Mouse (Mus musculus): ENCODE measurements at regions not wholly inside any gene's neighbourhood (a gene's known extent, or its start where the extent isn't known, plus 50 kb on each side); places are given as distances from the start of the nearest gene placed in this dataset.

DNA sequence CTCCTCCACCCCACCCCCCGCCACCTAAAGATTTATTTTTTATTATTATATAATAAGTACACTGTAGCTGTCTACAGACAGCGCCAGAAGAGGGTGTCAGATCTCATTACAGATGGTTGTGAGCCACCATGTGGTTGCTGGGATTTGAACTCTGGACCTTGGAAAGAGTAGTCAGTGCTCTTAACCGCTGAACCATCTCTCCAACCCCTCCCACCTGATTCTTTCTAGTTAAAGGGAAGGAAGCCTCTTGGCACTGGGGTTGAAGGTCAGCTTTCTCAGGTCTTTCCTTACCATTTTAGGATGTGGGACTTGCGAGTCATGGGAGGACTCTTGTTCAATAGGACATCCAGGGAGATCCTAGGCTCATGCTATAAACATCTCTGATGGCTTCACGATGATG lies 54.7 kb downstream of the Hes1 start:
- no peak overlapping the region for H3K4me2 ChIP-seq (replicated peaks)
- no peak overlapping the region for H3K4me3 ChIP-seq
- H3K36me3 ChIP-seq = no peaks in the 10 kb centered on the region
- H3K9me3 ChIP-seq = no peaks in the 10 kb centered on the region
- H3K27ac ChIP-seq = no peak overlapping the region
- H3K4me1 ChIP-seq = peaks cover 55% of the 10 kb centered on the region
- peaks cover 12% of the 10 kb centered on the region for H3K27me3 ChIP-seq
- H3K9ac ChIP-seq = no peak overlapping the region
- 92% methylated on average over 5 of the region's 5 CpGs for WGBS
- ATAC-seq (ENCODE audit: low FRiP score, low read depth) = no peak

DNA sequence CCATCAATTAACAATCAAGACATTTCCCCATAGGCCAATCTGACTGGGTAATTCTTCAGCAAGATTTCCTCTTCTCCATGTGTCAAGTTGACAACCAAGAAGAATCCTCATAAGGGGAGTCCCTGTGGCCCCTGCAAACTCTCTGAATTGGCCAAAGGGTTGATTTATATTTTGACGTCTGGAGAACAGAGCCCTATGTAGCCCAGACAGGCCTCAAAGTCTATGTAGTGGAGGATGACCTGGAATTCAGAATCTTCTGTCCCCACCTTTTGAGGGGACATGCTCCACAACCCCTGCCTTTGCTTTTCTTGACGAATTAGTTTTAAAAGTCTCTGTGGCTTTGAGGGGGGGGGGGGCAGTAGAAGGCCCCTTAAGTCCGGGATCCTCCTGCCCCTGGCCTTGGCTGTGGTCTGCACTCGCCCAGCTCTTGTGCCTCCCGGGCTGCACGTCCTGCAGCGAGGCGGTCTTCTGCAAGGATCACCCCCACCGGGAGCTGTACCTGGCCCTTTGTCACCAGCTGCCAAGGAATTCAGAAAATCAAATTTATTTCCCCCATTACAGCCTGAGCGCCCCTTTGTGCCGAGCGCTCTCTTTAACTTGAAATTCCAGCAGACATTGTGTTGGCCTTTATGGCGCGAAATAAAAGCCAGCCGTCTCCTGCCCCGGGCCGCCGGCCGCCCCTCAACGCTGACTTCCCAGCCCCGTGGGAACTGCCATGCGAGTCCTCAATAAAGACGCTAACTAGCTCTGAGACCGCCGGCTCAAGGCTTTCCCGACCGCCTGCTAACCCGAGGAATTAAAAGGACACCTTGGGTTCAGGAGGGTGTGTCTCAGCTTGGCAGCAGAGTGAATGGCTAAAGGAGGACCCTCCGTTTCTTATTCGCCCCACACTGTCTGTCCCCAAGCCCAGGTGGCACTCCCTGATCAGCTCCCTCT lies 56.4 kb downstream of the Hes1 start:
- peaks cover 44% of the 10 kb centered on the region for H3K4me1 ChIP-seq
- no peak overlapping the region; the same call in 1 of the 2 replicates for H3K27ac ChIP-seq
- no peak; the same call in 1 of the 2 replicates for ATAC-seq (ENCODE audit: low FRiP score, low read depth)
- peak overlapping the region; percentile 15; the same call in 1 of the 2 replicates for H3K4me3 ChIP-seq
- peak overlapping the region; percentile 53; the same call in 1 of the 2 replicates for H3K9ac ChIP-seq
- peaks cover 12% of the 10 kb centered on the region for H3K27me3 ChIP-seq
- H3K36me3 ChIP-seq = no peaks in the 10 kb centered on the region
- no peaks in the 10 kb centered on the region for H3K9me3 ChIP-seq
- 4% methylated on average over 30 of the region's 30 CpGs for WGBS
- H3K4me2 ChIP-seq (replicated peaks) = peak overlapping the region; percentile 57

DNA sequence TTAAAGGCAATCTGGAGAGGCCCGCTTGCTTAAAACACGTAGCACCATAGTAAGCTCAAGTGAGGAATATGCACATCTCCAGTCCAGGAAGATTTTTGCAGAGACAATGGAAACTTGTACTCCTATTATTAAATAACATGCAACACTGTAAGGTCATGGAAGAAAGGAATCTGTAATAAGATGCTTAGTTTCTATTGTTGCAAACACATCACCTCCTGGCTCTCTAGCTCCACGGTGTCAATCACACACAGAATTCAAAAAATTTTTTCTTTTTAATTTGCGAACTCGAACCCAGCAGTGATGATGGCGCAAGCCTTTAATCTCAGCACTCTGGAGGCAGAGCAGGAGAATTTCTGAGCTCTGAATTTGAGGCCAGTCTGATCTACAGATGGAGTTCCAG lies 57.4 kb downstream of the Hes1 start:
- Histone ChIP-seq H3K4me1 (peaks cover 36% of the 10 kb centered on the region), H3K36me3 (no peaks in the 10 kb centered on the region), H3K9me3 (no peaks in the 10 kb centered on the region), H3K27me3 (peaks cover 12% of the 10 kb centered on the region), H3K4me2 (replicated peaks) (no peak overlapping the region), H3K4me3 (no peak overlapping the region), H3K27ac (no peak overlapping the region), H3K9ac (no peak overlapping the region)
- no peak for ATAC-seq (ENCODE audit: low FRiP score, low read depth)
- 71% methylated on average over 6 of the region's 6 CpGs for WGBS

DNA sequence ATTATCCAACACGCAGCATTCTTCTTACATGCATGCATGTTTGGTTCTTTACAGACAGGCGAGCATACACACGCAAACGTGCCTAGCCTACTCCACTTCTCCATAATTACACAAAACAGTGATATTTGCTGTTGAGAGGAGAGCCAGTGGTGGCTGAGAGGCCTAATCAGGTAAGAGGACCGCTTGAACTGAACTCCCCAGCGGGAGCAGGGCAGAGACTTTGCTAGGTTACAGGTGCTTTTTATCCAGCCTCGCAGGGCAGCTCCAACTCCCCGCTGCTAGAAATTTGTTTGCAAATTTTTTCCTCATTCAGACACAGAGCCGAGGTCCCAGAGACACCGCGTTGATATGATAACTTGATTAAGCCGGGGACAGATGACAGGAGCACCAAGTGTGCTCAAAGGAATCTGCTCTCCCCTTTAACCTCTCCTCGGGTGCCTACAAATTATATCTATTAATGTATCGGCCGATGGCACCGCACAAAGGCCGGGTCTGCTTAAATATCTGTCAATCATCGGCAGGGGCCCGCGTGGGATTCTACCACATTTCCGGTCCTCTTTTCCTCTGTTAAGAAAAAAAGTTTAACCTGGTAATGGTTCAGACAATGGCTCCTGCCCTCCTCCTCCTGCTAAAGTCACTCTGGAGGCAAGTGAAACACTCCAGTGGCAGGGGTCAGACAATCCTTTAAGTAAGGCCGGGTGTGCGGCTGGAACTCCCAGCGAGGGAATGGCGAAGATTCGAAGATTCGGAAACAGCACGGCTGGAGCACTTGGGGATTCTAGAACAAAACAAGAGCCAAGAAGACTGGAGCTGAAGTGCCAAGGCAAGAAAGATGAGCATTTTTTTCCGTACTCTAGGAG lies 58.3 kb downstream of the Hes1 start:
- H3K4me3 ChIP-seq = no peak overlapping the region

DNA sequence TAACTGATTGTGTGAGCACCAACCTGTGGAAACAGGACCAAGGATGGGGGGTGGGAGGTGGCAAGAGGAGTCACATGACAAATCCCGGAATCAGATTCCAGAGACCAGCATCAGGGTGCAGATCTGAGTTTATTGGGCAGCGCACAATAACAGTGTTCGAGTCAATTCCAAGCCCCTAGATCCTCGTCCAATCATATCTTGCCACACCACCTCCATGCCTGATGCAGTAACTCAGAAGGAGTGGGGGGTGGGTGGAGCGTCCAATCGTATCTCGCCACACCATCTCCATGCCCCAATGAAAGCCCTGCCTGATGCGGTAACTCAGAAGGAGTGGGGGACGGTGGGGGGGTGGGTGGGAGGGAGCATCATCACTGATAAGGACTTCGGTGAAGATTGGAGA lies 62.8 kb downstream of the Hes1 start:
- no peaks in the 10 kb centered on the region for H3K36me3 ChIP-seq
- H3K4me2 ChIP-seq (replicated peaks) = no peak overlapping the region
- H3K9ac ChIP-seq = no peak overlapping the region
- H3K4me3 ChIP-seq = no peak overlapping the region
- no peak overlapping the region for H3K27ac ChIP-seq
- peaks cover 16% of the 10 kb centered on the region for H3K4me1 ChIP-seq
- peaks cover 12% of the 10 kb centered on the region for H3K27me3 ChIP-seq
- ATAC-seq (ENCODE audit: low FRiP score, low read depth) = no peak
- H3K9me3 ChIP-seq = no peaks in the 10 kb centered on the region
- WGBS = 92% methylated on average over 10 of the region's 10 CpGs

More for the DNA sequence above, 58.3 kb downstream of the Hes1 start:
- H3K27me3 ChIP-seq = peaks cover 12% of the 10 kb centered on the region
- no peak overlapping the region for H3K9ac ChIP-seq
- H3K36me3 ChIP-seq = no peaks in the 10 kb centered on the region
- ATAC-seq (ENCODE audit: low FRiP score, low read depth) = no peak
- H3K4me2 ChIP-seq (replicated peaks) = no peak overlapping the region
- no peaks in the 10 kb centered on the region for H3K9me3 ChIP-seq
- no peak overlapping the region for H3K27ac ChIP-seq
- peaks cover 33% of the 10 kb centered on the region for H3K4me1 ChIP-seq
- whole genome bisulfite sequencing = 24% methylated on average over 29 of the region's 29 CpGs

DNA sequence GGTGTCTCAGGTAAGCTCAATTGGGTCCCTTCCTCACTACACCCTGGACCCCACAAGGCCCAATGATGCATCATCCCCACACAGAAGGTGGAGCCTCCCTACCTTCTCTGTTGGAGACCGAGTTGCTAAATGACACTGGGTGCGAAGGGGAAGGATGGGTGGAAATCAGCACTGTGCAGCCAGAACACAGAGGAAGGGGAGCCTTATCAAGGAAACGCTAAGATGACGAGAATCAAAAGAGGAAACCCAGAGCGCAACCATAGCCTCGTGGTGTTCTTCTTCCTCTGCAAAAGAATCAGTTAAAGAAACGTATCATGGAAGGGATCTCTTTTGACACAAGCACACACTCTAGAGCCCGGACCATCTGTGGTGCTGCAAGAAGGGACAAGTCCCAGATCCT lies 64.6 kb downstream of the Hes1 start:
- Histone ChIP-seq H3K9ac (no peak overlapping the region), H3K4me3 (no peak overlapping the region), H3K9me3 (no peaks in the 10 kb centered on the region), H3K27ac (no peak overlapping the region), H3K4me2 (replicated peaks) (no peak overlapping the region), H3K4me1 (peaks cover 5% of the 10 kb centered on the region; the same call in 1 of the 2 replicates), H3K36me3 (no peaks in the 10 kb centered on the region), H3K27me3 (no peaks in the 10 kb centered on the region; the same call in 1 of the 2 replicates)
- WGBS = 89% methylated on average over 8 of the region's 8 CpGs
- no peak for ATAC-seq (ENCODE audit: low FRiP score, low read depth)

DNA sequence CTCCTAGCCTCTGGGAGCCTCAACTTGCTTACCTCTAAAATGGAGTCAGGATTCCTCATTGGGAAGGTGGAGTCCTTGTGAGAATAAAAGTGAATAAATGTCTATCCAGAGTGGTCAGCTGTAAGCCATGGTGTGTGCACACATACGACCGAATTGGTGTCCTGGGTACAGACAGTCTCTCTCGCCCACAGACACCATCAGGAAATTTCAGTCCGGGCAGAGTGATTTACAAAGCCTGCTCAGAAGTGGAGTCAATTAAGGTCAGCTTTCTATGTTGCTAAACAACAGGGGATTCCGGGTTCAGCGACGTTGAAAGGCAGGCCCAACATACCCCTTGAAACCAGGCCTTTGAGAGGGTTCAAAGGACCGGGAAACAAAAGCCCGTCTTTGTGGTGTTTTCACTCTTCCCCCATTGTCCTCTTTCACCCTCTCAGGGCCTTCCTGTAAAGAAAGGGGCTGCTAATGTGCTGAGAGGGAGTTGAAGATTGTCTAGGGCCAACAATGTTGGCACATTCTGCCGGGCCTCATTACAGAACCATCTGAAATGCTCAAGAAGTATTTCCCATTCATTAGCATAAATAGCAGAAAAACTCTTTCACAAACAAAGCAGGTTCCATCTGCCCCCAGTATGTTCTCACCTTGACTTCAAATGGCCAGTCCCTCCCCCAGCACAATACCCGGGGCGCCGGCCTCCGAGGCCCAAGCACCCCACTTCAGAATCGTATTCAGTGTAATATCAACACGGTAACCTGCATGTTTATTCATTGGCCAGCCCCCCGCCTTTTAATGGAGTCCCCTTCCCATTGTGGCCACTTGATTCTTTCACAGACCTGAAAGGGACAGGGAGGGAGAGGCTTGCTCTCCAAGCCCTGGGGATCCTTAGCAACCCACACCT lies 65.3 kb downstream of the Hes1 start:
- H3K4me2 ChIP-seq (replicated peaks) = no peak overlapping the region
- no peak overlapping the region for H3K27ac ChIP-seq
- H3K4me3 ChIP-seq = no peak overlapping the region
- peaks cover 5% of the 10 kb centered on the region; the same call in 1 of the 2 replicates for H3K4me1 ChIP-seq
- no peaks in the 10 kb centered on the region for H3K36me3 ChIP-seq
- H3K9ac ChIP-seq = no peak overlapping the region
- ATAC-seq (ENCODE audit: low FRiP score, low read depth) = no peak
- H3K9me3 ChIP-seq = no peaks in the 10 kb centered on the region
- WGBS = 54% methylated on average over 17 of the region's 17 CpGs
- no peaks in the 10 kb centered on the region for H3K27me3 ChIP-seq

DNA sequence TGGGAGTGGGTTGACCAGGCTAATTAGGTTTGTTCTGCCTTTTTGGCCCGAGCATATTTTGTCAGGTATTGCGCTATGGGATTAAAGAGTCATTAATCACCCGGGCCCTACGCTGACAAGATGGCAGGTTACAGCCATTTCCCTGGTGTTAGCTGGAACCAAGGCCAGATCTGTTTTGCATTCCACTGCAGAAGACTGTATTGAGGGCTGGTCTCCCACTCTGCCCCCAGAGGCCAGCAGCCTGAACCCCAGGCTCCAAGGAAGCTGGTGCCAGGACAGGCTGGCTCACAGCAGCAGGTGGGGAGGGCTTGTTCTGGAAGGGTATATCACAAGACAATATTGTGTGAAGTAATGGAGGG lies 65.9 kb downstream of the Hes1 start:
- H3K36me3 ChIP-seq = no peaks in the 10 kb centered on the region
- H3K4me2 ChIP-seq (replicated peaks) = no peak overlapping the region
- no peak overlapping the region for H3K4me3 ChIP-seq
- no peak overlapping the region for H3K9ac ChIP-seq
- WGBS = 48% methylated on average over 4 of the region's 4 CpGs
- H3K9me3 ChIP-seq = no peaks in the 10 kb centered on the region
- peaks cover 5% of the 10 kb centered on the region; the same call in 1 of the 2 replicates for H3K4me1 ChIP-seq
- ATAC-seq (ENCODE audit: low FRiP score, low read depth) = no peak
- no peaks in the 10 kb centered on the region for H3K27me3 ChIP-seq
- no peak overlapping the region for H3K27ac ChIP-seq

DNA sequence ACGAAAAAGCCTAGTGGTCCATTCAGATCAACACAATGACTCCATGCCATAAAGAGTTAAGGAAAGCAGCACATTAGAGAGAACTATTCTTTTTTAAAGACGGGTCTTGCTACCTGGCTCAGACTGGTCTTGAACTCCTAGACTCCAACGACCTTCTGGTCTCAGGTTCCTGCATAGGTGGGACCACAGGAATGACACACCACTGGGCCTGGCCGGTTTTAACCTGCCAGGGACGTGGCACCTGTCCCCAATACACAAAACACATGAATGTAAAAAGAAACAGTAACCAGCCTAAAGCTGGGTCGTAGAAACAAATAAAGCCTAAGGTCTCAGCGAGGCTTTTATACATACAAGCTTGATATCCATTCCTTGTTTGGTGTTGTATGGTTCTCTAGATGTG lies 67.9 kb downstream of the Hes1 start:
- ATAC-seq (ENCODE audit: low FRiP score, low read depth) = no peak
- Histone ChIP-seq H3K4me2 (replicated peaks) (no peak overlapping the region), H3K9me3 (no peaks in the 10 kb centered on the region), H3K4me3 (no peak overlapping the region), H3K4me1 (peaks cover 5% of the 10 kb centered on the region; the same call in 1 of the 2 replicates), H3K9ac (no peak overlapping the region), H3K27me3 (no peaks in the 10 kb centered on the region), H3K27ac (no peak overlapping the region), H3K36me3 (no peaks in the 10 kb centered on the region)
- WGBS = 66% methylated on average over 7 of the region's 7 CpGs

DNA sequence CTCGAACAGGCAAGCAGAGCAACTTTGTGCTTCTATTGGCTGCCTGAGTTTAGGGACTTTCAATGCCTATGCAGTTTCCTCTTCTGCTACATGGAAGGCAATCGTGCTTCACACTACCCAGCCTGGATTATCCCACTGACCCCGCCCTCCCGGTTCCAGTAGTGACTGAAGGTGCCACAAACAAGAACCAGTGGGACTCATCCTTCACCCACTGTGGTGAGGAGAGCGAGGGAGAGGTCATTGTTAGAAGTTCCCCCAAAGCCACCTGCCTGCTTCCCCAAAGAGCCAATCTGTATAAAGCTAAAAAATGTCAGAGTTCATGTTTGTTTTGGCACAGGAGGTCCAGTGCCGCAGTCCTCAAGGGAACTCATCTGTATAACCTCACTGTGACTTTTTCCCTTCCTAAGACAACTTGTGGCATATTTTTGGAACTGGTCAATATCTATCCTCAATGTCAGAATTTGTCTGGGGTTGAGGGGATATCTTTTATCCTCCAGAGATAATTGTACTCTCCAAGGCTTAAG lies 70.5 kb downstream of the Hes1 start:
- Histone ChIP-seq H3K27ac (no peak overlapping the region), H3K9me3 (no peaks in the 10 kb centered on the region), H3K4me3 (no peak overlapping the region), H3K27me3 (no peaks in the 10 kb centered on the region), H3K9ac (no peak overlapping the region), H3K36me3 (no peaks in the 10 kb centered on the region), H3K4me2 (replicated peaks) (no peak overlapping the region), H3K4me1 (peaks cover 5% of the 10 kb centered on the region; the same call in 1 of the 2 replicates)
- ATAC-seq (ENCODE audit: low FRiP score, low read depth) = no peak
- WGBS = 55% methylated on average over 6 of the region's 6 CpGs

DNA sequence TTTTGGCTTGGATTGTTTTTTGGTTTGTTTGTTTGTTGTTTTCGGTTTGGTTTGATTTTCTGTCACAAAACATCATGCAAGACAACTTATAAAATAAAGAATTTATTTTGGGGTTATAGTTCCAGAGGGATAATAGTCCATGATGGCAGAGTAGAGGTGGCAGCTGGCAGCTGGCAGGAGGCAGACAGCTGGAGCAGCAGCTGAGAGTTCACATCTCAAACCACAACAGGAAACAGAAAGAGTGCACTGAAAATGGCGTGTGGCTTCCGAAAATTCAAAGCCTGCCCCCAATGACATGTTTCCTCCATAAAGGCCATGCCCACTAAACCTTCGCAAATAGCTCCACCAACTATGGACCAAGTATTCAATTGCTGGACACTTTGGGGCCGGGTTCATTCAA lies 72.7 kb downstream of the Hes1 start:
- no peak for ATAC-seq (ENCODE audit: low FRiP score, low read depth)
- Histone ChIP-seq H3K4me1 (peaks cover 1% of the 10 kb centered on the region), H3K36me3 (no peaks in the 10 kb centered on the region), H3K27ac (no peak overlapping the region), H3K9me3 (no peaks in the 10 kb centered on the region), H3K4me2 (replicated peaks) (no peak overlapping the region), H3K9ac (no peak overlapping the region), H3K4me3 (no peak overlapping the region), H3K27me3 (no peaks in the 10 kb centered on the region)
- WGBS = 90% methylated on average over 5 of the region's 5 CpGs

Measured in limb, embryonic 13.5 days (tissue).